Mouse (Mus musculus): Measurements from ENCODE around the gene Chrna1. TPM values are rescaled to one million over a fixed set of nuclear protein-coding genes. Genes with fewer than 3 reads are reported as not detected.

Chrna1 gene
- polyA plus RNA-seq, 1 experiment, result 391 TPM

- no peak for TF ChIP-seq E2F4 (IDR thresholded peaks at IDR 0.05; ENCODE audit: insufficient read depth)
- TF ChIP-seq CEBPB (IDR thresholded peaks at IDR 0.05; ENCODE audit: insufficient read depth, poor library complexity, severe bottlenecking), result no peak
- TF ChIP-seq USF1 (IDR thresholded peaks at IDR 0.05; ENCODE audit: low read depth), result peak; percentile 48
- no peak overlapping the region for H3ac ChIP-seq (ENCODE audit: control insufficient read depth, insufficient read length)
- H3K4me2 ChIP-seq (ENCODE audit: low read depth), result no peak overlapping the region
- peaks cover 91% of the 10 kb centered on the region for H3K79me2 ChIP-seq (ENCODE audit: control insufficient read depth, insufficient read depth)
- no peaks in the 10 kb centered on the region for H3K36me3 ChIP-seq (ENCODE audit: control insufficient read depth, insufficient read depth)
- H3K27me3 ChIP-seq (ENCODE audit: control insufficient read depth, insufficient read depth, insufficient read length), result no peaks in the 10 kb centered on the region
- H3K4me3 ChIP-seq, result no peak overlapping the region
These were observed 66.0 kb downstream of the Chrna1 start for GRCm38 (mm10) chr2:73514178-73514577.

Other genes with a start within 250 kb of the Chrna1 start
- 7.6 TPM for gene Gpr155, start 193.8 kb downstream of the Chrna1 start, polyA plus RNA-seq (2012; fragmentation: generic; extraction: Trizol)
- gene Wipf1, start 50.6 kb downstream of the Chrna1 start, polyA plus RNA-seq (2012; fragmentation: generic; extraction: Trizol), result 13.7 TPM
- gene Chn1, start 195.0 kb upstream of the Chrna1 start, polyA plus RNA-seq (2012; fragmentation: generic; extraction: Trizol), result 27.2 TPM

Measured in myocyte (in vitro differentiated cells).